ENCODE assay signal across 8 mouse cellular contexts in genomic region chr2:180919913-180920809, GRCm38 (mm10). TPM values are rescaled to one million over a fixed set of nuclear protein-coding genes. Genes with fewer than 3 reads are reported as not detected.
DNase-seq lines count a peak whose midpoint lies in the region; ATAC-seq and TF ChIP-seq lines count a peak whose summit lies in the region.

No protein-coding gene starts in this region.

- intact Hi-C loops in left cerebral cortex, adult 2 months (cut with DNase I), result no loop called here
- intact Hi-C loops in left cerebral cortex, postnatal 14 days (cut with DNase I), result loop anchor here (5.0 kb wide), 1 partner anchor 152 kb away; no protein-coding TSS in a partner anchor

- no peak for TF ChIP-seq CTCF in left cerebral cortex, adult 2 months (IDR thresholded peaks at IDR 0.05)

- peak in 1 of 2 experiments; percentile 28 for DNase-seq in left cerebral cortex, adult 2 months (ENCODE audit: extremely low spot score in 1 of 2, low spot score in 2 of 2)
- DNase-seq in left cerebral cortex, postnatal 14 days (ENCODE audit: low spot score in 2 of 2), result no peak
- peak; percentile 24 for DNase-seq in ZHBTc4 (ENCODE audit: low read depth, low spot score)
- peak; percentile 41 for DNase-seq in gastrocnemius, postnatal 10 days
- peak; percentile 29 to 72 for DNase-seq in kidney, postnatal 25 days
- no peak for DNase-seq in embryo, embryonic 9.5 days (ENCODE audit: extremely low spot score)

- no peaks in the 10 kb centered on the region for H3K9me3 ChIP-seq in megakaryocyte, embryonic 14.5 days
- no peaks in the 10 kb centered on the region for H3K9me3 ChIP-seq in stomach, embryonic 14.5 days (ENCODE audit: control insufficient read depth, low read depth, low read length)

- peak overlapping the region; percentile 97 for H3K9ac ChIP-seq in stomach, embryonic 14.5 days (replicated peaks; ENCODE audit: low read depth, low read length)

- WGBS in stomach, embryonic 14.5 days, result under 1% methylated on average over 61 of the region's 61 CpGs

- no peaks in the 10 kb centered on the region for H3K27me3 ChIP-seq in megakaryocyte, embryonic 14.5 days (replicated peaks)
- H3K27me3 ChIP-seq in stomach, embryonic 14.5 days (ENCODE audit: control insufficient read depth, insufficient read depth, low read length), result no peaks in the 10 kb centered on the region

- H3K4me3 ChIP-seq in left cerebral cortex, adult 2 months, result peak overlapping the region; percentile 95
- H3K4me3 ChIP-seq in megakaryocyte, embryonic 14.5 days (replicated peaks), result peak overlapping the region; percentile 99
- peak overlapping the region; percentile 99 for H3K4me3 ChIP-seq in stomach, embryonic 14.5 days (ENCODE audit: low read depth, low read length)

- H3K4me1 ChIP-seq in megakaryocyte, embryonic 14.5 days, result peaks cover 53% of the 10 kb centered on the region
- H3K4me1 ChIP-seq in stomach, embryonic 14.5 days (ENCODE audit: control insufficient read depth, insufficient read depth, low read length), result peaks cover 9% of the 10 kb centered on the region; the same call in 1 of the 2 replicates

- ATAC-seq in stomach, embryonic 14.5 days (ENCODE audit: insufficient number of reproducible peaks, insufficient read depth, low FRiP score, low read depth), result peak; percentile 47

- peak overlapping the region; percentile 93 for H3K4me2 ChIP-seq in stomach, embryonic 14.5 days (replicated peaks; ENCODE audit: low read depth, low read length)

- H3K36me3 ChIP-seq in megakaryocyte, embryonic 14.5 days (replicated peaks; ENCODE audit: low read length), result peaks cover 36% of the 10 kb centered on the region
- peaks cover 32% of the 10 kb centered on the region for H3K36me3 ChIP-seq in stomach, embryonic 14.5 days (ENCODE audit: control insufficient read depth, insufficient read depth, low read length)

- peak overlapping the region; percentile 57 for H3K27ac ChIP-seq in left cerebral cortex, adult 2 months
- peak overlapping the region; percentile 58 for H3K27ac ChIP-seq in stomach, embryonic 14.5 days (ENCODE audit: low read length)

RNA-seq across cellular contexts. Expression of gene Ythdf1, which starts 0.6 kb away (rescaled TPM):
- 10 to 100 TPM; 50.5 to 60.8 TPM for total RNA-seq in left cerebral cortex, adult 2 months (2021)
- 10 to 100 TPM; 63.1 to 68.4 TPM for total RNA-seq in left cerebral cortex, postnatal 14 days (2021)
- 10 to 100 TPM; 34.3 to 38.9 TPM for total RNA-seq in gastrocnemius, postnatal 10 days (2021)
- 15.0 and 21.3 TPM in 2 replicates for polyA plus RNA-seq in megakaryocyte, embryonic 14.5 days (2012; ENCODE audit: insufficient read depth, low replicate concordance)
- 27.1 and 35.3 TPM in 2 replicates for polyA plus RNA-seq in stomach, embryonic 14.5 days (2014; fragmentation: Nextera tagmentation; extraction: Ambion mirVana)

RNA-seq across cellular contexts. Expression of gene Birc7, which starts 8.7 kb away (rescaled TPM):
- under 1 TPM in 1 of 2 experiments, not detected in 1; 0.23 TPM for total RNA-seq in left cerebral cortex, adult 2 months (2021)
- not detected for total RNA-seq in left cerebral cortex, postnatal 14 days (2021)
- total RNA-seq in gastrocnemius, postnatal 10 days (2021), result not detected
- not detected in 2 replicates for polyA plus RNA-seq in megakaryocyte, embryonic 14.5 days (2012; ENCODE audit: insufficient read depth, low replicate concordance)
- 0.17 TPM in 1 of 2 replicates, not detected in the other for polyA plus RNA-seq in stomach, embryonic 14.5 days (2014; fragmentation: Nextera tagmentation; extraction: Ambion mirVana)

RNA-seq across cellular contexts. Expression of gene Nkain4, which starts 34.3 kb away (rescaled TPM):
- 10 to 100 TPM; 38.9 to 44.7 TPM for total RNA-seq in left cerebral cortex, adult 2 months (2021)
- 10 to 100 TPM; 35.7 to 45.1 TPM for total RNA-seq in left cerebral cortex, postnatal 14 days (2021)
- 1 to 10 TPM; 1.4 to 2.2 TPM for total RNA-seq in gastrocnemius, postnatal 10 days (2021)
- not detected in 2 replicates for polyA plus RNA-seq in megakaryocyte, embryonic 14.5 days (2012; ENCODE audit: insufficient read depth, low replicate concordance)
- 66.2 and 72.2 TPM in 2 replicates for polyA plus RNA-seq in stomach, embryonic 14.5 days (2014; fragmentation: Nextera tagmentation; extraction: Ambion mirVana)

RNA-seq across cellular contexts. Expression of gene Arfgap1, which starts 46.9 kb away (rescaled TPM):
- 100 to 1,000 TPM; 135 to 155 TPM for total RNA-seq in left cerebral cortex, adult 2 months (2021)
- total RNA-seq in left cerebral cortex, postnatal 14 days (2021), result 100 to 1,000 TPM; 136 to 137 TPM
- 10 to 100 TPM; 37.9 to 54.0 TPM for total RNA-seq in gastrocnemius, postnatal 10 days (2021)
- 10.9 and 22.8 TPM in 2 replicates for polyA plus RNA-seq in megakaryocyte, embryonic 14.5 days (2012; ENCODE audit: insufficient read depth, low replicate concordance)
- polyA plus RNA-seq in stomach, embryonic 14.5 days (2014; fragmentation: Nextera tagmentation; extraction: Ambion mirVana), result 90.4 and 95.0 TPM in 2 replicates

Comparison
In these comparisons a context has a peak if more than half of its experiments do, and no peak if none do; other contexts are left out.
1. DNase-seq: peak in ZHBTc4 (single experiment), gastrocnemius, postnatal 10 days (single experiment) and kidney, postnatal 25 days (2 of 2); none in left cerebral cortex, postnatal 14 days (0 of 2) and embryo, embryonic 9.5 days (single experiment).
2. RNA of gene Nkain4, which starts 34.3 kb away (total RNA-seq): 35.7 to 45.1 TPM in left cerebral cortex, postnatal 14 days and 38.9 to 44.7 TPM in left cerebral cortex, adult 2 months; 1.4 to 2.2 TPM in gastrocnemius, postnatal 10 days; every median in the first group is over 10 times any median in the second.
3. Peak in every context shown above with its lines, with median percentiles within 50 percentile points of each other: H3K4me3 ChIP-seq.